Mouse (Mus musculus) heart, postnatal 14 days (tissue): ENCODE measurements around the gene Myt1l. TPM values are rescaled to one million over a fixed set of nuclear protein-coding genes. Genes with fewer than 3 reads are reported as not detected.

Source experiments
- DNase-seq, 2 experiments: peaks; one replicate each; pipeline ENCODE4 v3.0.0; 2021 to 2022
- intact Hi-C: fragments of 180-260 bp; cut with DNase I; formaldehyde crosslinking; loops from one replicate; pipeline ENCODE4 v1.15.1; 2025
- total RNA-seq, 2 experiments: library from RNA; stranded (reverse); gene quantifications; 2 replicates each; pipeline ENCODE4 v1.2.3; 2021

The Myt1l gene
- total RNA-seq, 2 experiments from 2014 or later = not detected

- no peak for DNase-seq
- intact Hi-C loops = no loop called here
Measured at GRCm38 (mm10) chr12:29649510-29650152, 121.4 kb downstream of the Myt1l start.

- DNase-seq = no peak
- intact Hi-C loops = no loop called here
Measured at GRCm38 (mm10) chr12:29652516-29652915, 124.3 kb downstream of the Myt1l start.

GRCm38 (mm10) chr12:29655197-29655632 is 127.0 kb downstream of the Myt1l start:
- no peak for DNase-seq
- intact Hi-C loops = no loop called here

- intact Hi-C loops = no loop called here
- no peak for DNase-seq
Measured at GRCm38 (mm10) chr12:29655673-29656072, 127.5 kb downstream of the Myt1l start.

- DNase-seq = no peak
- intact Hi-C loops = no loop called here
Measured at GRCm38 (mm10) chr12:29657061-29657460, 128.9 kb downstream of the Myt1l start.

- intact Hi-C loops = no loop called here
- no peak for DNase-seq
Measured at GRCm38 (mm10) chr12:29657870-29658269, 129.7 kb downstream of the Myt1l start.

- DNase-seq = no peak
- intact Hi-C loops = no loop called here
Measured at GRCm38 (mm10) chr12:29671984-29672383, 143.8 kb downstream of the Myt1l start.

- peak; percentile 60 to 74 for DNase-seq
- intact Hi-C loops = loop anchor here (1.0 to 2.0 kb wide), 3 partner anchors 35 to 208 kb away; no protein-coding TSS in a partner anchor
Measured at GRCm38 (mm10) chr12:29675594-29676362, 147.6 kb downstream of the Myt1l start.

- intact Hi-C loops = no loop called here
- DNase-seq = no peak
Measured at GRCm38 (mm10) chr12:29682384-29682783, 154.2 kb downstream of the Myt1l start.

- no peak for DNase-seq
- intact Hi-C loops = no loop called here
Measured at GRCm38 (mm10) chr12:29682946-29683345, 154.8 kb downstream of the Myt1l start.

- intact Hi-C loops = no loop called here
- DNase-seq = no peak
Measured at GRCm38 (mm10) chr12:29686241-29686640, 158.1 kb downstream of the Myt1l start.

GRCm38 (mm10) chr12:29691566-29691965 is 163.4 kb downstream of the Myt1l start:
- intact Hi-C loops = loop anchor here (10.0 kb wide), 1 partner anchor 323 kb away; no protein-coding TSS in a partner anchor
- no peak for DNase-seq

- peak; percentile 14 to 26 for DNase-seq
- intact Hi-C loops = loop anchor here (10.0 kb wide), 1 partner anchor 320 kb away; no protein-coding TSS in a partner anchor
Measured at GRCm38 (mm10) chr12:29695194-29695593, 167.0 kb downstream of the Myt1l start.

- intact Hi-C loops = loop anchor here (10.0 kb wide), 1 partner anchor 317 kb away; no protein-coding TSS in a partner anchor
- DNase-seq = peak; percentile 16 to 42
Measured at GRCm38 (mm10) chr12:29697526-29698500, 169.6 kb downstream of the Myt1l start.

GRCm38 (mm10) chr12:29698541-29698940 is 170.4 kb downstream of the Myt1l start:
- intact Hi-C loops = loop anchor here (10.0 kb wide), 1 partner anchor 316 kb away; no protein-coding TSS in a partner anchor
- no peak for DNase-seq

- no peak for DNase-seq
- intact Hi-C loops = loop anchor here (10.0 kb wide), 1 partner anchor 316 kb away; no protein-coding TSS in a partner anchor
Measured at GRCm38 (mm10) chr12:29698976-29699375, 170.8 kb downstream of the Myt1l start.

- no peak for DNase-seq
- intact Hi-C loops = loop anchor here (10.0 kb wide), 1 partner anchor 315 kb away; no protein-coding TSS in a partner anchor
Measured at GRCm38 (mm10) chr12:29699386-29699785, 171.2 kb downstream of the Myt1l start.

- intact Hi-C loops = no loop called here
- no peak for DNase-seq
Measured at GRCm38 (mm10) chr12:29700026-29700425, 171.8 kb downstream of the Myt1l start.

- no peak for DNase-seq
- intact Hi-C loops = no loop called here
Measured at GRCm38 (mm10) chr12:29701076-29701475, 172.9 kb downstream of the Myt1l start.

- peak; percentile 53 to 64 for DNase-seq
- intact Hi-C loops = no loop called here
Measured at GRCm38 (mm10) chr12:29701731-29702316, 173.6 kb downstream of the Myt1l start.
